8 mouse cellular contexts compared by ENCODE assay signal in the genomic region with DNA sequence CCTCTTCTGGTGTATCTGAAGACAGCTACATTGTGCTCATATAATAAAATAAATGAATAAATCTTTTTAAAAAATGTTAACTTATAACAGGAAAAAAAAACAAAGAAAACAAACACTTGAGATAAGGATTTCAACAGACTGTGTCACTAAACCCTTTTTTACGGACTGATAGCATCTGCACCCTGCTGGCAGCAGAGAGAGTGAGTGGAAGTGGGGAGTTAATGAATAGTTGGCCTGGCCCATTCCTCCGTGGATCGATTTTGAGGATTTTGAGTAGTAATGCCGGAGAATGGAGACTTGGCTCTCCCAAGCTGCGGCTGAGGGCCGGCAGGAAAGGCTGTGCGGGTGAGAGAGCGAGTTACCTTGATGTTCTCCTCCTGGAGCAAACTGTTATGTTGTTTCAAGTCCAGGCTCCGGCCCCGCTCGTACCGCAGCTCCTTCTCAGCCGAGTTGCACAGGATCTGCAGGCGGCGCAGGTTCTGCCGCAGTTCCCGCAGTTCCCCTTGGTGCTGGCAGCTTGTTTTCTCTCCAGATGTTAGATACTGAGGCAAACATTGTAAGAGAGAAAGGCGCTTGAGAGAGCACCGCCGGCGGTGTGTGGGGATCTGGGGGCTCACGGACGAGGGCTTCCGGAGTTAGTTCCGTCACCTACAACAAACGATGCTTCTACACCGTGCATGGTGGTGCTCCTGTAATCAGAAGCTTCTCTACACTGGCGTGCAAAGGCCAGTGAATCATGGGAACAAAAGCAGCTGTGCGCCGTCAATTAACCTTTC. TPM values are rescaled to one million over a fixed set of nuclear protein-coding genes. Genes with fewer than 3 reads are reported as not detected.
DNase-seq lines count a peak whose midpoint lies in the region; ATAC-seq and TF ChIP-seq lines count a peak whose summit lies in the region.

No protein-coding gene starts in this region.

- peak; percentile 84 for ATAC-seq in kidney, embryonic 14.5 days (ENCODE audit: low FRiP score, low TSS enrichment)
- ATAC-seq in forebrain, embryonic 11.5 days (replicated peaks; ENCODE audit: low FRiP score) = 0 out of 2 replicates have a peak, but pooled peaks have one; percentile 36
- 0 out of 2 replicates have a peak, but pooled peaks have one; percentile 38 for ATAC-seq in intestine, postnatal 0 days

- H3K36me3 ChIP-seq in kidney, embryonic 14.5 days (ENCODE audit: control insufficient read depth, insufficient read depth, low read length) = no peaks in the 10 kb centered on the region
- no peaks in the 10 kb centered on the region for H3K36me3 ChIP-seq in forebrain, embryonic 11.5 days (ENCODE audit: control insufficient read depth, insufficient read depth, low read length)
- no peaks in the 10 kb centered on the region for H3K36me3 ChIP-seq in intestine, postnatal 0 days (ENCODE audit: control insufficient read depth, insufficient read depth)
- H3K36me3 ChIP-seq in midbrain, embryonic 10.5 days = no peaks in the 10 kb centered on the region

- WGBS in kidney, embryonic 14.5 days = 3% methylated on average over 30 of the region's 30 CpGs
- WGBS in forebrain, embryonic 11.5 days = 6% methylated on average over 30 of the region's 30 CpGs
- WGBS in intestine, postnatal 0 days = 4% methylated on average over 30 of the region's 30 CpGs
- 10% methylated on average over 30 of the region's 30 CpGs for whole genome bisulfite sequencing in midbrain, embryonic 10.5 days

- peak overlapping the region; percentile 59 for H3K27ac ChIP-seq in kidney, embryonic 14.5 days (ENCODE audit: low read depth, low read length)
- H3K27ac ChIP-seq in forebrain, embryonic 11.5 days (ENCODE audit: low read depth, low read length) = no peak overlapping the region
- H3K27ac ChIP-seq in intestine, postnatal 0 days (ENCODE audit: low read depth, low read length) = no peak overlapping the region
- peak overlapping the region; percentile 78 for H3K27ac ChIP-seq in midbrain, embryonic 10.5 days (replicated peaks)

- peak overlapping the region; percentile 62 for H3K4me2 ChIP-seq in kidney, embryonic 14.5 days (replicated peaks; ENCODE audit: low read depth, low read length)
- peak overlapping the region; percentile 54 for H3K4me2 ChIP-seq in forebrain, embryonic 11.5 days (ENCODE audit: low read depth, low read length, severe bottlenecking)
- peak overlapping the region; percentile 67 for H3K4me2 ChIP-seq in intestine, postnatal 0 days (replicated peaks; ENCODE audit: low read depth)

- no peaks in the 10 kb centered on the region for H3K4me1 ChIP-seq in kidney, embryonic 14.5 days (ENCODE audit: control insufficient read depth, insufficient read depth, low read length)
- no peaks in the 10 kb centered on the region; the same call in 1 of the 2 replicates for H3K4me1 ChIP-seq in forebrain, embryonic 11.5 days (replicated peaks; ENCODE audit: control insufficient read depth, insufficient read depth, low read length)
- H3K4me1 ChIP-seq in intestine, postnatal 0 days (replicated peaks; ENCODE audit: control insufficient read depth, insufficient read depth, low read length) = no peaks in the 10 kb centered on the region
- H3K4me1 ChIP-seq in midbrain, embryonic 10.5 days = peaks cover 9% of the 10 kb centered on the region; the same call in 1 of the 2 replicates

- TF ChIP-seq CTCF in intestine, postnatal 0 days (IDR thresholded peaks at IDR 0.05; ENCODE audit: low read depth) = no peak; the same call in 1 of the 2 replicates

- H3K9ac ChIP-seq in kidney, embryonic 14.5 days (ENCODE audit: low read depth, low read length) = peak overlapping the region; percentile 63
- peak overlapping the region; percentile 57 for H3K9ac ChIP-seq in forebrain, embryonic 11.5 days (ENCODE audit: low read length)
- H3K9ac ChIP-seq in intestine, postnatal 0 days (ENCODE audit: low read depth, low read length) = 0 out of 2 replicates have a peak overlapping the region, but pooled peaks have one; percentile 2

- H3K4me3 ChIP-seq in kidney, embryonic 14.5 days (ENCODE audit: low read length) = peak overlapping the region; percentile 45
- peak overlapping the region; percentile 24 for H3K4me3 ChIP-seq in forebrain, embryonic 11.5 days (ENCODE audit: low read depth, low read length)
- H3K4me3 ChIP-seq in intestine, postnatal 0 days (ENCODE audit: low read depth, low read length) = peak overlapping the region; percentile 29
- peak overlapping the region; percentile 54 for H3K4me3 ChIP-seq in midbrain, embryonic 10.5 days

- DNase-seq in kidney, adult 11 months = no peak
- DNase-seq in T-cell, adult 2 months (ENCODE audit: low spot score) = peak; percentile 28
- peak; percentile 59 for DNase-seq in forebrain, embryonic 11.5 days (ENCODE audit: low spot score)
- DNase-seq in midbrain, embryonic 10.5 days (ENCODE audit: low spot score) = peak; percentile 56
- DNase-seq in thymus, postnatal 14 days = peak; percentile 59
- no peak for DNase-seq in c-Kit-positive CD71-positive TER-119-positive erythroid progenitor cells, embryonic 14.5 days (ENCODE audit: low spot score)

- H3K27me3 ChIP-seq in kidney, embryonic 14.5 days (ENCODE audit: control insufficient read depth, insufficient read depth, low read length) = no peaks in the 10 kb centered on the region
- H3K27me3 ChIP-seq in forebrain, embryonic 11.5 days (ENCODE audit: control insufficient read depth, insufficient read depth, low read length) = no peaks in the 10 kb centered on the region; the same call in 1 of the 2 replicates
- no peaks in the 10 kb centered on the region for H3K27me3 ChIP-seq in intestine, postnatal 0 days (replicated peaks; ENCODE audit: control insufficient read depth, insufficient read depth, low read length)
- H3K27me3 ChIP-seq in midbrain, embryonic 10.5 days (ENCODE audit: low read depth, poor library complexity, severe bottlenecking) = peaks cover 21% of the 10 kb centered on the region

- H3K9me3 ChIP-seq in kidney, embryonic 14.5 days (ENCODE audit: control insufficient read depth, low read length) = peaks cover 5% of the 10 kb centered on the region; the same call in 1 of the 2 replicates
- no peaks in the 10 kb centered on the region for H3K9me3 ChIP-seq in forebrain, embryonic 11.5 days (ENCODE audit: control insufficient read depth, low read length)
- H3K9me3 ChIP-seq in intestine, postnatal 0 days (ENCODE audit: control insufficient read depth) = no peaks in the 10 kb centered on the region
- no peaks in the 10 kb centered on the region for H3K9me3 ChIP-seq in midbrain, embryonic 10.5 days (replicated peaks)

RNA-seq across cellular contexts. Expression of a gene that starts 39.0 kb away (rescaled TPM):
- 122 and 153 TPM in 2 replicates for polyA plus RNA-seq in kidney, embryonic 14.5 days (2014; fragmentation: Nextera tagmentation; extraction: Ambion mirVana)
- polyA plus RNA-seq in forebrain, embryonic 11.5 days (2014; fragmentation: Nextera tagmentation; extraction: Ambion mirVana) = 119 and 133 TPM in 2 replicates
- polyA plus RNA-seq in intestine, postnatal 0 days (2015; fragmentation: Nextera tagmentation; extraction: Ambion mirVana) = 40.9 and 47.9 TPM in 2 replicates
- 133 and 150 TPM in 2 replicates for polyA plus RNA-seq in midbrain, embryonic 10.5 days (2016; fragmentation: Nextera tagmentation; extraction: Ambion mirVana)

RNA-seq across cellular contexts. Expression of a gene that starts 55.9 kb away (rescaled TPM):
- polyA plus RNA-seq in kidney, embryonic 14.5 days (2014; fragmentation: Nextera tagmentation; extraction: Ambion mirVana) = 8.7 and 9.2 TPM in 2 replicates
- polyA plus RNA-seq in forebrain, embryonic 11.5 days (2014; fragmentation: Nextera tagmentation; extraction: Ambion mirVana) = 10.2 and 11.0 TPM in 2 replicates
- polyA plus RNA-seq in intestine, postnatal 0 days (2015; fragmentation: Nextera tagmentation; extraction: Ambion mirVana) = 0.64 and 1.3 TPM in 2 replicates
- 9.0 and 9.1 TPM in 2 replicates for polyA plus RNA-seq in midbrain, embryonic 10.5 days (2016; fragmentation: Nextera tagmentation; extraction: Ambion mirVana)

Comparison
In these comparisons a context has a peak if more than half of its experiments do, and no peak if none do; other contexts are left out.
1. H3K27ac ChIP-seq: peak in kidney, embryonic 14.5 days (single experiment) and midbrain, embryonic 10.5 days (single experiment); none in forebrain, embryonic 11.5 days (single experiment) and intestine, postnatal 0 days (single experiment).
2. H3K9ac ChIP-seq: peak in every context shown above with its lines; median percentile 63 in kidney, embryonic 14.5 days; 57 in forebrain, embryonic 11.5 days; 2 in intestine, postnatal 0 days.
3. DNase-seq: peak in T-cell, adult 2 months (single experiment), forebrain, embryonic 11.5 days (single experiment), midbrain, embryonic 10.5 days (single experiment) and thymus, postnatal 14 days (single experiment); none in kidney, adult 11 months (single experiment) and c-Kit-positive CD71-positive TER-119-positive erythroid progenitor cells, embryonic 14.5 days (single experiment).
4. Peak in every context shown above with its lines, with median percentiles within 50 percentile points of each other: ATAC-seq, H3K4me2 ChIP-seq and H3K4me3 ChIP-seq.